Mouse (Mus musculus) retina, adult 2 months (tissue): ENCODE data around the gene Cd1d1.
"Not testable (repeated sequence)": the region's sequence is repeated elsewhere in the genome, so short reads cannot be mapped to it uniquely, and the experiment has no call there.

Experiments
- DNase-seq: peaks from one replicate; pipeline ENCODE4 v3.0.0-alpha.2; 2012; ENCODE audit warnings: low read depth, low spot score

The Cd1d1 gene

DNA sequence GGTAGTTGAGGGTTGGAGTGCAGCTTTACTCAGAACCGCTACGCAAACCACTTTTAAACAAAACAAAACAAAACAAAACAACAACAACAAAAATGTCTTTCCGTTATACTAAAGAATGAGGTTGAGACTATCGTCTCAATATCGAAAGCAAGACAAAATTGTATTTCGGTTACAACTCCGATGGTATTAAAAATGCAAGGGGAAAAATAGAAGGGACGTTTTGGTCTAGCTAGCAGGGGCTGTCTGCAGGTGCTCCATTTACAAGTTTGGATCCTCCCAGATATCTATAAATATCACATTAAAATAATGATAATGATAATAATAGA is at the start of gene Cd1d1:
Gene Cd1d1, minus strand, starts transcription at position 27 of the 326 bp plus-strand sequence.
- no peak for DNase-seq

DNA sequence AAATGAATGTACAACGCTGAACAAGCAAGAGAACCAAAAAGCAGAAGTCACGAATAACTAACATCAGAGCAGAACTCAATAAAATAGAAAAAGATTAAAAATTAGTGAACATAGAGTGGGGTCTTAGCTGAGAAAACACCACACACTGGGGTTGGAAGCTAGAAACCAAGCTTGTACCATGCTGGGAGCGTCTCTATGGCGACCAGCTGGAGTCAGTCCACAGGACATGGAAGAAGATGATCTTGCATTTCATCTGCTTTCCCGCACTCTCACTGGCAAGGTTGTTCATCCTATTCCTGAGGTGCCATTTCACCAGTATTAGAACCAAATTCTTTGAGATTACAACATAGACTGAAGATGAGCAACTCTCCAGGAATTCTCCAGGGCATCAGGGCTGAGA is 48.6 kb upstream of the Cd1d1 start:
- no peak for DNase-seq

DNA sequence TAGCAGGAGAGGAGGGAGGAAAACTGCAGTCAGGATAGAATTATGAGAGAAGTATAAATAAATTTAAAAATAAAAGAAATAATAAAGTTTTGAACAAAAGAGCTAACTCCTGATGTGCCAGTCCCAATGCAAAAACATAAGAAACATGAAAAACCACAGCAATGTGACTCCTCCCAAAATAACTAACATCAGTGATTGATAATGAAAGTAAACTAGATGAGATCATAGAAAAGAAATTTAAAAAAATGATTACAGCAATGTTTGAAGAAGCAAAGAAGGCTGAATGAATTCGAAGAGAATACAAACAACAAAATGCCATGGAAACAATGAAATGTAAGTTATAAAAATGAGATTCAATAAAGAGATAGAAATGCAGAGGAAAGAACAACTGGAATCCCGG is 42.5 kb upstream of the Cd1d1 start:
- no peak for DNase-seq

DNA sequence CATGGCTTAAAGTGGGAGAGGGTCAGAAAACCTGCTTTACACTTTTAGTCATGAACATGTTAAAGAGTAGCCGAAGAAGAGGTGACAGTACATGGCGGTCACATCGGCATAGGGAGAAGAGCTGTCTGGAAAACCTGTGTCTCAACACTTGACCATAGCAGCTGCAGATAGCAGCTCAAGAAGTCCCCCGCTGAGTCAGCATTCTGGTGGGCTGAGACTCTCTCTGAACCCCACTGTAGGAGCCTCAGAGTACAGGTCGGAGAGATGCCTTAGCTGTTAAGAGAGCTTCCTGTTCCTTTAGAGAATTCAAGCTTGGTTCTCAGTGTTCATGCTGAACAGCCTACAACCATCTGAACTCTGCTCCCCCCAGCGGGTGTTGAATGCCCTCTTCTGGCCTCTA is 39.3 kb upstream of the Cd1d1 start:
- no peak for DNase-seq

DNA sequence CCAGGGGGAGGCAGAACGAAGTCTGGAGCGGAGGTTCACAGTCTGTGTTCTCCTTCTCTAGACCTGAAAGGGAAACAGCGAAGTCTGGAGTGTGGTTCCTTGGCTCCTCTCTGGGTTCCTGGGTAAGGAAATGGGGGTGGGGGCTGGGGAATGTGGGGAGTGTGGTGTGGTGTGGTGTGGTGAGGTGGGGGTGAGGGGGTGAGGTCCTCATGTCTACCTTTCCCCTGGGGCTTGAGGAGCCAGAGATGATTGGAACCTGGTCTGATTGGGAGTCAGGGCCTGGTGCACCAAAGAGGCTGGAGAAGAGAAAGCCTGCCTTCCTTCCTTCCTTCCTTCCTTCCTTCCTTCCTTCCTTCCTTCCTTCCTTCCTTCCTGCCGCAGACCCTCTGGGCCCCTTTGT is 34.8 kb upstream of the Cd1d1 start:
- DNase-seq, result no peak

DNA sequence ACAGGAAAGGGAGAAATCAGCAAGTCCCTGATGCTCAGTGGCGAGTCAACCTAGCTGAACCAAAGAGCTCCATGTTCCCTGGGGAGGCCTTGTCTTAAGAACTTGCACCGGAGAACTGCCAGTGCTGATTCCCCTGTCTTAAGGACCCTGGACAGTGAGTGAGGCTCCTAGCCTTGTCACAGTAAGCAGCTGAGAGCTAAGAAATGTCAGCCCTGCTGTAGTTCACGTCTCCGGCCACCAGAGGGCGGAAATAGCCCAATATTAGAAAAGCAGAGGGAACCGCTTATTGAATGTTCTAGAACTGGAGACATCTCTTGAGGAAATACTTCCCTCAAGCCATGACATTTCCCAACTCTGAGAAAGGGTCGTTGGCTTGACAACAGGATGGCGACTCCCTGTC is 34.1 kb upstream of the Cd1d1 start:
- peak; percentile 49 for DNase-seq

DNA sequence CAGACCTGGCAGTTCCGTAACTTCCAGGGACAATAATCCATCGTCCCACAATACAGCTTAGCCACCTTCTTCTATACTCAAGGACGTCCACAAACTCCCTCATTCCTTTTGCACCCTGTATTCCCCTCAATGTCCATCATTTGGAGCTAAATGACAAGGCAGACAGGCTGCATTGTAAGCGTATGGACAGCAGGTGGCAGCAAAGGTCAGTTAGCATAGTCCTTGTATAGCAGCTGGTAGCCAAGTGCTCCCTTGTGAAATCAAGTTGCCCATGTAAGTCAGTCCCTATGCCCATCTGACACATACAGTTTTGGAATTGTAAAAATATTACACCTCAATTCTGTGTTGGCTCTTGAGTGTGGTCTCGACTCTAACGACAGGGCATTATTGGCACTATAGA is 31.6 kb upstream of the Cd1d1 start:
- DNase-seq, result peak; percentile 50

DNA sequence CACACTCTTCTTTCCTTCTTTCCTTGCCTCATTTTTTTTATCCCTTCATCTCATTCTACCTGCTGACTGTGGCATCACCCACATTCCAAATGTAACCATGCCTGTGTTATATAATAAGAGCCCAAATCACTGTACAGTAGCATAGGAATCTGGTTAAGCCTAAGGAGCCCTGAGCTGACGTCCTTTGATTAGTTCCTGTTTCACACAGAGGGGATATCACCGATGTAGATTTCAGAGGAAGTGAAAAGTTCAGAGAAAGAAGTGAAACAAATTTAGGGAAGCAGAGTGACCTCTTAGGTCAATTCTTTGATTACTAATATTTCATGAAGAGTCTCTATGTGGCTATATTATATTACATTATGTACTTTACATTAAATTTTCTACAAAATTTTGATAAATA is 18.5 kb upstream of the Cd1d1 start:
- DNase-seq, result no peak

DNA sequence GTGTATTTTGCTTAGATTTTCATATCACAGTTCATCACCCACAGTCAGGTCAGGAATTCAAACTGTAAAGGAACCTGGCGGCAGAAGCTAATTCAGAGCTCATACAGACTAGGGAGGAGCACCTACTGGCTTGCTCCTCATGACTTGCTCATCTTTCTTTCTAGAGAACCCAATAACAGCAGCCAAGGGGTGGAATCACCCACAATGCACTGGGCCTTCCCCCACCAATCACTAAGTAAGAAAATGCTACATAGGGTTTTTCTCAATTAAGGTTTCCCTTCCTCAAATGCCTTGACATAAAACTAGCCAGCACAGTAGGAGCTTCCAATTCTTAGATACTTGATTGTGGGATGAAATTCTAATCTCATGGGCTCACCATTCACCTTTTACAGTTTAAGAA is 17.8 kb upstream of the Cd1d1 start:
- no peak for DNase-seq

DNA sequence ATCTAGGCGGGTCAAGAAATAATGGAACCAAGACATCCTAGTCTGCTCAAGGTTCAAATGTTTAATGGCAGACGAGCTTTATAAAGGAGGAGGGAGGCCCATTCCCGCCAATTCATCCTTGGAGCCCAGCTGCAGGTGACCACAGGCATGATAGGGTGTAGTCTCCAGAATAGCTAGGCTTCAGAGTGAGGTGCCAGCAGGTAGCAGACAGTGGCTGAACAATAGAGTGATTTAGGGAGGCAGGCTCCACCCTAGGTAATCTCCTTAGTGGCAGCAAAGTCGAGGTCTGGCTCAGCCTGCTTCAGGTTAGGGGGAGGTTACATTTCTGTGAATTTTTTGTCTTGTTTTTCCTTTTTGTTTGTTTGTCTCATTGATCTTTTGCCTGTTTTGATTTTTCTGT is 16.7 kb upstream of the Cd1d1 start:
- no peak for DNase-seq

DNA sequence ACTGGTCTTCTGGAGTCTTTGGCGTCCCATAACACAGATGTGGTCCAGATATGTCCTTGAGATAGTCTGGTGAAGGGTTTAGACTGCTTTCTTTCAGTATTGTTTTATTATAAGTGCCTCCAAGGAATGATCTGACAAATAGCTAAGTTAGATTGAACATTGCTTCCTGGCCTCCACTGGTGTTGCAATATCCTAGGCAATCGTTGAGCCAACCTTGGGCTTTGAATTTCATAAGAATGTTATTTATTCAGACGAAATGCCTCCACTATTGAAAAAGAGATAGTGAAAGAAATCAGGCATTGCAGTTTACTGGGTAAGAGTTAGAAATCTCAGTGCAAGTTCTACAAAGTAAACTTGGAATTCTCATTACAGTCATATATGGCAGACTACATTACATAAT is 13.2 kb upstream of the Cd1d1 start:
- DNase-seq, result not testable (repeated sequence)

DNA sequence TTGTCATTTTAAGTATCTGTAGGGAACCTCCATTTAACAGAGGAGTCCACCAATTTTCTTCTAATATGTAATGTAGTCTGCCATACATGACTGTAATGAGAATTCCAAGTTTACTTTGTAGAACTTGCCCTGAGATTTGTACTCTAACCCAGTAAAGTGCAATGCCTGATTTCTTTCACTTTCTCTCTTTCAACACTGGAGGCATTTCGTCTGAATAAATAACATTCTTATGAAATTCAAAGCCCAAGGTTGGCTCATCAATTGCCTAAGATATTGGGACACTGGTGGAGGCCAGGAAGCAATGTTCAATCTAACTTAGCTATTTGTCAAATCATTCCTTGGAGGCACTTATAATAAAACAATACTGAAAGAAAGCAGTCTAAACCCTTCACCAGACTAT is 9.0 kb upstream of the Cd1d1 start:
- DNase-seq, result not testable (repeated sequence)

DNA sequence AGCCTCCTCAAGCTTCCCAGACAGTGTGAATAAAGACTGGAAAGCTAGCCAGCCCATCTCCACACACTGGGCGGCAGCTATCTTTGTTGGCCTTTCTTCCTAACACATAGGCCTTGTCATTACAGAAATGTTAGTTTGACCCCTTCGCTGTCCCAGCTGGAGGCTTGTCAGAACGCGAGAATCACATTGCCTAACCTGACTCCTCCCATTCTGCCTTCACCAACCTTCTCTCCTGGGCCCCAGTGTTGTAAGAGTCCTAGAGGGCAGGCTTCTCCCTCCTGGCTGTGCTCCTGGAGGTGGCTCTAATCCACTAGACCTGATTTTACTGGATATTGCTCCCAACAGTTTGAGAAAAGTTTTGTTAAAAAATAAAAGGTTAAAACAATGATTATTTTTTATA is 1.4 kb upstream of the Cd1d1 start:
- no peak for DNase-seq

DNA sequence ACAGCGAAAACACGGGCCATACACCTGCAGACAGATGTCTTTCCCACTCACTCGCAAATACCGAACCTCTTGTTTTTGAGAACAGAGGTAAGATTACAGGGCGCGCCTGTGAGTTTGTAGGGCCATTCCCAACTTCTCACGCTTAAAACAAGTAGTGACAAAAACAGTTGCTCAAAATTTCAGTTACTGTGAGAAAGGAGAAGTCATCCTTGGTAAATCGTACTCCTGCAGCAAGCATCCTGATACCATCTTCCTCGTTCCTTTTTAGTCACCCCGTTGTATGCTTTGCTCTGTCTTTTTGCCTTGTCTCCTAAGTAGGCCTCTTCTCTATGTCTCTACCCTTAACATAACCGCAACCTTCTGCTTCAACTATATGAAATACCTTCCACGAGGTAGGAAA is 810 bp upstream of the Cd1d1 start:
- no peak for DNase-seq

DNA sequence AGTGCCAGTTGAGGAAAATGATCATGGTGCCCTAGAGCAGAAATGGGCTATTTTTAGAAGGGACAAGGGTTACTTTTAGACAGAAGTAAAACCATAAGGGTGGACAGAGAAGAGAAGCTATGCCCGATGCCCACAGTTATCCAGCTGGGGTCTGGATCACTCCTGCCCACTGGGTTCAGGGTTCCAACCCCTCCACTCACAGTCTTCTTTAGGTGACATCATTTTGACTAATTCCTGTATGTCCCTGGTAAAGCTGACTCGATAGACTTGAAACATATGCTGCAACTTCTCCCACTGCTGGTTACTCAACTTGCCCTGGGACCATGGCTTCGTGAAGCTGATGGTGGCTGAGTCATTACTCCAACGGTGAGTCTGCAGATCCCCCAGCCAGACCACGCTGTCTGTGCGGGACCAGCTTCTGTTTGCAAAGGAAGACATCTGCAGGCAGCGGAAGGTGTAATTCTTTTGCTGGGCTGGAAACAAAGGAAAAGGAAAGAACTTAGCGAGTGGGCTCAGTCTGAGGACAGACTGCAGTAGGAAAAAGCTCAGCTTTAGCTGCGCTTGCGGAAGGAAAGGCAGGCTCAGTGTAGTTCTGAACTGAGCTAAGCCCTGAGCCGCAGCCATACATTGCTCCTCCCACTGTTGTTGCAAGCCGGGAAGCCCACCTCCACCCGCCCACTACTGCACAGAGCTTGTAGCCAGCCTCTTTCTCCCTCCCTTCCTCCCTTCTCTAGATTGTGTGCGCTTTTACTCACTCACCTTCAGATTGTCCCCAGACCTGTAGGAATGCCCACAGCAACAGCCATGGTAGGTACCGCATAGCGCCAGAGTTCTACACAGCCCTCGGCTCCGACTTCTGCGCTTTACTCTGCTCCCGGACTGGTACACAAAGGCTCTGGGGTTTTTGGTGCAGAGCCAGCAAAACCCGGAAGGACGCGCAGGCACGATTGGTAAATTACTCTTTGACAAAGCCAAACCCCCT is 517 bp downstream of the Cd1d1 start:
- not testable (repeated sequence) for DNase-seq

DNA sequence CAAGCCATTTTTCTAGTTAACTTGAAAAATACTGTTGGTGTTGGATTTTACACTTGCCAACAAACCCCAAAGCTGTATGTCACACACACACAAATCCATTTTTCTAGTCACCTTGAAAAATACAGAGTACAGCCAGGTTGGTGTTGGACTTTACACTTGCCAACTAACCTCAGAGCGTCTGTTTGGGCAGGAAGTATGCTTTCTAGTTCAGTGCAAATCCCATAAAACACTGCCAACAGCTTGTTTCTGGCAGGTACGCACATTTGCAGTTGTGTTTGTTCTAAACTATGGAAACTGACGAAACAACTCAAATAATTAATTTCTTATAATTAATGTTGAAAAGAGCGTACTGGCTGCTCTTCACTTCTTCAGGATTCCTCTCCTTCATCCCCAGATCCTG is 3.1 kb downstream of the Cd1d1 start:
- DNase-seq, result no peak

DNA sequence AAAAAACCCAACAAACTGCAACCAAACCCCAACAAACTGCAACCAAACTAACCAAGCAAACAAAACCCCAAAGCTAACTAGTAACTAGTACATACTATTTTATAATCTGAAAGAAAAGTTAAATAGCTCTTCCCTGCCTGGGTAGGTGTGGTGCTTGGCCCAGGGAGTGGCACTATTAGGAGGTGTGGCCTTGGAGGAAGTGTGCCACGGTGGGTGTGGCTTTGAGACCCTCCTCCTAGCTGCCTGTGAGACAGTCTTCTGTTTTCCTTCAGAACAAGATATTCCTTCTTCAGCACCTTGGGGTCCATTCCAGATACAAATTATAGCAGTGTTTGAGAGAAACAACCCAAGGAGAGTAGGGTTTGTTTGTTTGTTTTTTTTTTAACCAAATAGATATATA is 3.9 kb downstream of the Cd1d1 start:
- no peak for DNase-seq

DNA sequence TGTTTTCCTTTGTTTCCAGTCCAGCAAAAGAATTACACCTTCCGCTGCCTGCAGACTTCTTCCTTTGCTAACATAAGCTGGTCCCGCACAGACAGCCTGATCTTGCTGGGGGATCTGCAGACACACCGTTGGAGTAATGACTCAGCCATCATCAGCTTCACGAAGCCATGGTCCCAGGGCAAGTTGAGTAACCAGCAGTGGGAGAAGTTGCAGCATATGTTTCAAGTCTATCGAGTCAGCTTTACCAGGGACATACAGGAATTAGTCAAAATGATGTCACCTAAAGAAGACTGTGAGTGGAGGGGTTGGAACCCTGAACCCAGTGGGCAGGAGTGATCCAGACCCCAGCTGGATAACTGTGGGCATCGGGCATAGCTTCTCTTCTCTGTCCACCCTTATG is 12.3 kb downstream of the Cd1d1 start:
- DNase-seq, result not testable (repeated sequence)

DNA sequence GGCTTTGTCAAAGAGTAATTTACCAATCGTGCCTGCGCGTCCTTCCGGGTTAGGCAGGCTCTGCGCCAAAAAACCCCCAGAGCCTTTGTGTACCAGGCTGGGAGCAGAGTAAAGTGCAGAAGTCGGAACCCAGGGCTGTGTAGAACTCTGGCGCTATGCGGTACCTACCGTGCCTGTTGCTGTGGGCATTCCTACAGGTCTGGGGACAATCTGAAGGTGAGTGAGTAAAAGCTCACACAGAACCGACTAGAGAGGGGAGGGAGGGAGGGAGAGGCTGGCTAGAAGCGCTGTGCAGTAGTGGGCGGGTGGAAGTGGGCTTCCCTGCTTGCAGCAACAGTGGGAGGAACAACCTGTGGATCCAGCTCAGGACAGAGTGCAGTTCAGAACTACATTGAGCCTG is 12.8 kb downstream of the Cd1d1 start:
- DNase-seq, result no peak

DNA sequence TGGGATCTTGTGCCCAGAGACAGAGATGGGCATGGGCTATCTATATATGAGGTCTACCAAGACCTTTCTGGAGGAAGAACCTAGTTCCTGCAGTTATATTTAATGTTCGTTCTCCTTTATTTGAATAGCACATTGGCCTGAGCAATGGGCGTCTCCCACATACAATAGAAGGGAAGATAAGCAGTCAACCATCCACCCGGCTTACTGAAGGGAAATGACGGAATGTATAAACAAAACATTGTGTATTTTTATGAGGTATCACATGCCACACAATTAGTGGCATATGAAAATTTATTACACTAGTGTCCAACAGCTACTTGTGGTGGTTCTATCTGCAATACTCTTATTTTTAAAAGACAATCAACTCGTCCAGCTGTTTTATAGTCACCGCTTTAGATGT is 15.9 kb downstream of the Cd1d1 start:
- no peak for DNase-seq

DNA sequence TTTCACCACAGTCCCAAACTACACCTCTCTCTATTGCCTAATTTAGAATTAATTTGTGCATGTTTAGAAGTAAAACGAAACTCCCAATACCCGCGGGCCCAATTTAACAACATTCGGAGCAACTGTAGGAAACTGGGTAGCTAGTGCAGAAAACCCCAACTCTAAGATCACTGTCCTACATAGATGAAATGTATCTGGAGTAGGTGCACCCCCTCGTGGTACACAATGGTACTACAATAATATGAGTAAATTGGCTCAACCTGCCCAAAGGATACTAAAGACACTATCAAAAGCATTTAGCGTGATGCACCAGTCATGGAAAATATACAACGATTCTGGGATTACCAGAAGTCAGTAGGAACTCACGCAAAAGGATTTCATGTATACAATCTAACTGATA is 22.7 kb downstream of the Cd1d1 start:
- peak; percentile 49 for DNase-seq

DNA sequence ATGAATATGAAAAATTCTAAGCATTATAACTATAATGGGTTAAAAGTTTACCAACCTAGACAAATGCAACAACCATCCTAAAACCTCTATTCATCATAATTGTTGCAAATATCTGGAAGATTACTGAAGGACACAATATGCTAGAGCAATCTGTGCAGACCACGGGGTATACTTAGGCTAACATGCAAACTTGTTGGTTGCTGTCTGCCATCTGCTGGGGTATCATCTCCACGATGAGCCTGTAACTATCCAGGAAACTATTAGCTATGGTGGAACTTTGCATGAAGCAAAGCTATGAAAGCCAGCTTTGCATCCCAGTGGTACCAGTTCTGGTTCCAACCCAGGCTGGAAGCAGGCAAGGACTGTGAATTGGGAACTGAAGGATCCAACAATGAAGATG is 24.1 kb downstream of the Cd1d1 start:
- no peak for DNase-seq

DNA sequence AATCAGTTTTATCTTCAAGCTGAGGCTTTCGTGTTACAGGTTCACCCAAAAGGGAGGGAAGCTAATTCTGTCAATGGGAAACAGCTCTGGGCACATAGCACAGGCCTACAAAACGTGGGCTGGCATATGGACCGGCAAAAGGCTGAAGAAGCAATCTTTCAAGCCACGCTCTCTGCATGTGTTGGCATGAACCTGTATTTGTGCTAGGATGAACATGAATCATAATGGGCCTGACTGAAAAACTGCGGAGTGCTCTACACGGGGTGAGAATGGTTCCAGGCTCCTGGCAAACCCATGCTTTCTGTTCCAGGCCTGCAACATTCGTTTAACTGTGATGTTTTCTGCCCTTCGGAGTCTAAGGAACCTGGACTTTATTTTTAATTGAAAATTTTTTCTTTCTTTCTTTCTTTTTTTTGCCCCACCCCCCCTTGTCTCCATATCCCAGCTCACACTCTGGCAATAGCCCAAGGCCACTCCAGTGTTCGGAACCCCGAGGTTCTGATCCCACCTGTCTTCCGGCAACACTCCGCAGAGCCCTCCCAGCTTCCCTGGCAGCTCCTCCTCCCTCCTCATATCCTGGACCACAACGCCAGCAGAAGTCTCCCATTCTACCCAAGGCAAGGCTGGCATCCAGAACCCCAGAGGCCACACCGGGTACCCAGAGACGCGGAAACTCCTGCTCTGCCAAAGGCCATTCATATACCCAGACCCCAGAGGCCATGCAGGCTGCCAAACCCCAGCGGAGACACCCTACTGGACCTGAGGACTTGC is 36.4 kb downstream of the Cd1d1 start:
- DNase-seq, result no peak
